Mouse (Mus musculus): Measurements from ENCODE around the gene Hif3a. TPM values are rescaled to one million over a fixed set of nuclear protein-coding genes. Genes with fewer than 3 reads are reported as not detected.

Hif3a gene
- polyA plus RNA-seq, 1 experiment from 2014 or later: 25.2 TPM

DNA sequence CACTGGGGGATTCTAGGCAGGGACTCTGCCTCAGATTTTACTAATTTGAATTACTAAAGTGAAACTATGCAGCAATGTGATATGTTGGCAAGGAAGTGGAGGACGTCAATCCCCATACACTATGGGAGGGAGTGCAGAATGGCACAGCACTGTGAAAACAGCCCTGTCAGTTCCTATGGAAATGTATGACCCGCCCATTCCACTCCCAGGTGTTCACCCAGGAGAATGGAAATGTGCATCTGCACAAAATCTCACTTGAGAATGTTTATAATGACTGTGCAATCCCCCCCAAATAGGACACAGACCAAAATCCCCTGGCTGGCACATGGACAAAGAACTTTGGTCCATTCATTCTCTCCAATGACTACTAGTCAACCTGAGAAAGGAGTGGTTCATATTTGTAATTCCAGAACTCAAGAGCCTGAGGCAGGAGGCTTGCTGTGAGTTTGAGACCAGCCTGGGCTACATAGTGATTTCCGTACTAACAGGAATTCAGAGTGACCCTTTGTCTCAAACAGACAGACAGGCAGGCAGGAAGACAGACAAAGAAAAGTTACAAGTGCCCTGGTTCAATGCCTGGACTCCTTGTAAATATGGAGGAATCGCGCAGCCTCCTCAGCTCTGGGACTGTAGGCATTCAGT lies 15.1 kb downstream of the Hif3a start:
- Histone ChIP-seq H3K36me3 (ENCODE audit: insufficient read depth, low read length) (peaks cover 41% of the 10 kb centered on the region), H3K9me3 (ENCODE audit: low read length) (no peaks in the 10 kb centered on the region)

GRCm38 (mm10) chr7:17045743-17046142 lies 16.5 kb downstream of the Hif3a start:
- Histone ChIP-seq H3K4me3 (ENCODE audit: low read length) (no peak overlapping the region), H3K9ac (replicated peaks; ENCODE audit: low read length) (no peak overlapping the region), H3K27me3 (ENCODE audit: insufficient read depth, low read length) (no peaks in the 10 kb centered on the region), H3K27ac (ENCODE audit: low read length) (no peak overlapping the region), H3K4me1 (ENCODE audit: insufficient read depth, low read length) (no peaks in the 10 kb centered on the region), H3K36me3 (ENCODE audit: insufficient read depth, low read length) (peaks cover 42% of the 10 kb centered on the region), H3K4me2 (replicated peaks; ENCODE audit: low read depth, low read length) (no peak overlapping the region), H3K9me3 (ENCODE audit: low read length) (no peaks in the 10 kb centered on the region)
- ATAC-seq (ENCODE audit: low FRiP score, low TSS enrichment): no peak
- whole genome bisulfite sequencing: 71% methylated on average over 1 of the region's 1 CpGs

More for the DNA sequence above, 15.1 kb downstream of the Hif3a start:
- H3K4me3 ChIP-seq (ENCODE audit: low read length): no peak overlapping the region
- WGBS: 94% methylated on average over 5 of the region's 5 CpGs
- no peaks in the 10 kb centered on the region for H3K27me3 ChIP-seq (ENCODE audit: insufficient read depth, low read length)
- ATAC-seq (ENCODE audit: low FRiP score, low TSS enrichment): no peak
- H3K9ac ChIP-seq (replicated peaks; ENCODE audit: low read length): no peak overlapping the region
- H3K27ac ChIP-seq (ENCODE audit: low read length): no peak overlapping the region
- no peaks in the 10 kb centered on the region for H3K4me1 ChIP-seq (ENCODE audit: insufficient read depth, low read length)
- H3K4me2 ChIP-seq (replicated peaks; ENCODE audit: low read depth, low read length): no peak overlapping the region

DNA sequence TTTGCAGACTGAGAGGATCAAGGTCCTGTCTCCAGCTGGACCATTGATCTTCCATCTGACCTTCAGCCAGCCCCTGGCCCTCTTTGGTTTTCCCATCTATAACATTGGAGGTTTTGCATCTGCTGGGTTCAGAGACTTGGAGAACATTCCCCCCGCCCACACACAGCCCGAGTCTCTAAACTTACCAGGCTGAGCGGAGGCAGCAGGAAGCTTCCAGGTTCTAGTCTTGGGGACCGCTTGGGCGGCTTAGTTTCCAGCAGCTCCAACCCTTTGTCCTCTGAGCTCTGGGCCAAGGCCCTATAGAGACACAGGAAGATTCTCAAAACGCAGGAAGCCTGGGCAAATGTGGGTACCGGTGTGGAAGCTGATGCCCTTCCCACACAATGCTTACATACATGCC lies 22.9 kb downstream of the Hif3a start:
- H3K9me3 ChIP-seq (ENCODE audit: low read length): no peaks in the 10 kb centered on the region
- no peak overlapping the region for H3K4me3 ChIP-seq (ENCODE audit: low read length)
- H3K4me1 ChIP-seq (ENCODE audit: insufficient read depth, low read length): no peaks in the 10 kb centered on the region
- peaks cover 51% of the 10 kb centered on the region for H3K36me3 ChIP-seq (ENCODE audit: insufficient read depth, low read length)
- H3K27ac ChIP-seq (ENCODE audit: low read length): no peak overlapping the region
- WGBS: 87% methylated on average over 7 of the region's 7 CpGs
- no peak overlapping the region for H3K4me2 ChIP-seq (replicated peaks; ENCODE audit: low read depth, low read length)
- no peak for ATAC-seq (ENCODE audit: low FRiP score, low TSS enrichment)
- no peak overlapping the region for H3K9ac ChIP-seq (replicated peaks; ENCODE audit: low read length)
- no peaks in the 10 kb centered on the region for H3K27me3 ChIP-seq (ENCODE audit: insufficient read depth, low read length)

- Histone ChIP-seq H3K9ac (replicated peaks; ENCODE audit: low read length) (no peak overlapping the region), H3K4me2 (replicated peaks; ENCODE audit: low read depth, low read length) (no peak overlapping the region), H3K27me3 (ENCODE audit: insufficient read depth, low read length) (no peaks in the 10 kb centered on the region), H3K4me1 (ENCODE audit: insufficient read depth, low read length) (no peaks in the 10 kb centered on the region), H3K27ac (ENCODE audit: low read length) (no peak overlapping the region), H3K4me3 (ENCODE audit: low read length) (no peak overlapping the region), H3K9me3 (ENCODE audit: low read length) (no peaks in the 10 kb centered on the region), H3K36me3 (ENCODE audit: insufficient read depth, low read length) (peaks cover 45% of the 10 kb centered on the region)
- 56% methylated on average over 9 of the region's 9 CpGs for WGBS
- ATAC-seq (ENCODE audit: low FRiP score, low TSS enrichment): no peak
Measured at GRCm38 (mm10) chr7:17038018-17038695, 24.1 kb downstream of the Hif3a start.

- ATAC-seq (ENCODE audit: low FRiP score, low TSS enrichment): no peak
- peaks cover 19% of the 10 kb centered on the region for H3K36me3 ChIP-seq (ENCODE audit: insufficient read depth, low read length)
- no peaks in the 10 kb centered on the region for H3K9me3 ChIP-seq (ENCODE audit: low read length)
- H3K4me3 ChIP-seq (ENCODE audit: low read length): no peak overlapping the region
- no peak overlapping the region for H3K4me2 ChIP-seq (replicated peaks; ENCODE audit: low read depth, low read length)
- H3K27me3 ChIP-seq (ENCODE audit: insufficient read depth, low read length): no peaks in the 10 kb centered on the region
- no peak overlapping the region for H3K27ac ChIP-seq (ENCODE audit: low read length)
- 73% methylated on average over 7 of the region's 7 CpGs for WGBS
- no peak overlapping the region for H3K9ac ChIP-seq (replicated peaks; ENCODE audit: low read length)
- peaks cover 16% of the 10 kb centered on the region for H3K4me1 ChIP-seq (ENCODE audit: insufficient read depth, low read length)
Measured at GRCm38 (mm10) chr7:17030239-17030638, 32.0 kb downstream of the Hif3a start.

GRCm38 (mm10) chr7:17028923-17029322 lies 33.3 kb downstream of the Hif3a start:
- Histone ChIP-seq H3K9me3 (ENCODE audit: low read length) (no peaks in the 10 kb centered on the region), H3K4me3 (ENCODE audit: low read length) (no peak overlapping the region), H3K4me2 (replicated peaks; ENCODE audit: low read depth, low read length) (no peak overlapping the region), H3K27ac (ENCODE audit: low read length) (no peak overlapping the region), H3K9ac (replicated peaks; ENCODE audit: low read length) (no peak overlapping the region), H3K36me3 (ENCODE audit: insufficient read depth, low read length) (peaks cover 7% of the 10 kb centered on the region), H3K27me3 (ENCODE audit: insufficient read depth, low read length) (no peaks in the 10 kb centered on the region), H3K4me1 (ENCODE audit: insufficient read depth, low read length) (peaks cover 29% of the 10 kb centered on the region)
- ATAC-seq (ENCODE audit: low FRiP score, low TSS enrichment): no peak
- 78% methylated on average over 7 of the region's 7 CpGs for WGBS

DNA sequence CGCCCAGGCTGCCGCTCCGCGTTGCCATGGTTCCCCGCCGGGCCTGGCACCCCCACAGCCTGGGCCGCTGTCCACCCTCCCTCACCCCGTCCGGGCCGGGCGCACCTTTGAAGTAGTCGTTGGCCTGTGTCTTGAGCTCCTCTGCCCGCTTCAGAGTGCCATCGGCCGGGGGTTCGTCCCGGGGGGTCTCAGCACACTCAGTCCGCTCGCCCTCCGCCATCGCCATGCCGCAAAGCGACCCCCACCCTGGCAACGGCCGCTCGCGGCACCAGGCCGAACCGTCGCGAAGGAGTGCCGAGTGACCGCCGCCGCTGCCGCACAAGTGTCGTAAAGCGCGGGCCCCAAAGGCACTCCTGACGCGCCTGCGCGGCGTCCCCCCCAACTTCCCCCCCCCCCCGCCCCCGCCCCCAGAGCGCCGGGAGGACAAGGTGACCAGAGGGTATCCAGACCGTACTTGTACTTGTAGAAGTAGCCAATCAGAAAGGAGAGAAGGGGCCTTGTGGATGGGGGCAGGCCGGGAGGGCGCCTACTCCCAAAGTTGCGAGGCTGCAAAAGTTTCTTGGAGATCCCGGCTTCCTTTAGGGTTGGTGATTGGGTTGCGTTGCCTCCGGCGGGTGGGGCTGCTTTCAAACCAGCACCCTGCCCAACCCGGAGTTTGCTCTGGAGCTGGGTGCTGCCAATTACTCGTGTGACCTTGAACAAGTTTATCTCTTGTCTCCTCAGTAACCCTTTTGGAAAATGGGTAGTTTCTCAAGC lies 34.5 kb downstream of the Hif3a start, which contains the start of gene Ppp5c:
TSS of gene Ppp5c (minus strand) at position 337 of the 756 bp plus-strand sequence.
- Histone ChIP-seq H3K9me3 (ENCODE audit: low read length) (no peaks in the 10 kb centered on the region), H3K4me1 (ENCODE audit: insufficient read depth, low read length) (peaks cover 37% of the 10 kb centered on the region), H3K27ac (ENCODE audit: low read length) (peak within 1 kb of the TSS; percentile 90), H3K36me3 (ENCODE audit: insufficient read depth, low read length) (peaks cover 3% of the 10 kb centered on the region; the same call in 1 of the 2 replicates), H3K4me2 (replicated peaks; ENCODE audit: low read depth, low read length) (peak within 1 kb of the TSS; percentile 55), H3K4me3 (ENCODE audit: low read length) (peak within 1 kb of the TSS; percentile 90), H3K27me3 (ENCODE audit: insufficient read depth, low read length) (no peaks in the 10 kb centered on the region), H3K9ac (replicated peaks; ENCODE audit: low read length) (peak within 1 kb of the TSS; percentile 83)
- under 1% methylated on average over 55 of the region's 58 CpGs for WGBS
- ATAC-seq (ENCODE audit: low FRiP score, low TSS enrichment): peak; percentile 88

DNA sequence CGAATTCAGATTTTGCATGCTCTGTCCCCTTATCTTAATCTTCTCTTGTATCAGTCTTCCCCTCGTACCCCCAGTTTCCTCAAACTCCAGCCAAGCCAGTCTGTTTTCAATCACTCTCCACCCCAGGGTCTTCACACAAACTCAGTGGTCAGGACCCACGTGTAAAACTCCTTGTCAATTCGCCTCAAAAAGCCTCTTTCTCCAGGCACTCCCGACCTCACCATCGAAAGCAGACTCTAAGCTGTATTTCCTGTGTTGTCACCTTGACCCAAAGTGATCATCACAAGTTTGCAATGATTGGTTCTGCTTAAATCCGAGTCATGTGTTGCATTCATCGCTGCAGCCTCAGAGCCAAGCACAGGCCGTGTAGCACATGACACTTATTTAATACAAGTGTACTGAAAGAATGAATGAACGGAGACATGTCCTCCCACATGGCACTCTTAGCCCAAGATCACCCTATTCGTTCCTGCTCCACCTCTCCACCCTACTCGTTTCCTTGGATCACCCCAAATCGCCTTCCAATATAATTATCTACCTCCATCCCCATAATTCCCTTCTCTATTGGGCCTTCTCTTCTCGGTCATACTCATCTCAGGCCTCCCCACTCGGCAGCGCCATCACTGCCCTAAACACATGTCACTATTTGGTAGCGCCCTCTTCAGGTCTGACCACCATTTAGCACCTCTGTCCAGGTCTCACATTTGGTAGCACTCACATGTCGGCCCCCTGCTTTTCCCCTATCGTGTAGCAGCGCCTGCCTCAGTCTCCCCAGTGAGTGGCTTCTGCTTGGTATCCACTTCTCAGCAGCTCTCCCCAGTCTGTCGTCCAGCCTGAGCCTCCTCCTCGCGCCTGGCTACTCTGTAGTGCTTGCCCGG lies 35.3 kb downstream of the Hif3a start:
- Histone ChIP-seq H3K4me1 (ENCODE audit: insufficient read depth, low read length) (peaks cover 37% of the 10 kb centered on the region), H3K27ac (ENCODE audit: low read length) (peak overlapping the region; percentile 80), H3K36me3 (ENCODE audit: insufficient read depth, low read length) (peaks cover 9% of the 10 kb centered on the region), H3K9me3 (ENCODE audit: low read length) (no peaks in the 10 kb centered on the region), H3K27me3 (ENCODE audit: insufficient read depth, low read length) (no peaks in the 10 kb centered on the region), H3K9ac (replicated peaks; ENCODE audit: low read length) (peak overlapping the region; percentile 83), H3K4me3 (ENCODE audit: low read length) (peak overlapping the region; percentile 90), H3K4me2 (replicated peaks; ENCODE audit: low read depth, low read length) (peak overlapping the region; percentile 55)
- peak; percentile 52 for ATAC-seq (ENCODE audit: low FRiP score, low TSS enrichment)
- 5% methylated on average over 24 of the region's 24 CpGs for WGBS

- peak overlapping the region; percentile 55 for H3K4me2 ChIP-seq (replicated peaks; ENCODE audit: low read depth, low read length)
- H3K9me3 ChIP-seq (ENCODE audit: low read length): no peaks in the 10 kb centered on the region
- WGBS: 62% methylated on average over 9 of the region's 9 CpGs
- H3K27ac ChIP-seq (ENCODE audit: low read length): peak overlapping the region; percentile 84; the same call in 1 of the 2 replicates
- H3K36me3 ChIP-seq (ENCODE audit: insufficient read depth, low read length): peaks cover 18% of the 10 kb centered on the region
- peaks cover 37% of the 10 kb centered on the region for H3K4me1 ChIP-seq (ENCODE audit: insufficient read depth, low read length)
- peak overlapping the region; percentile 90 for H3K4me3 ChIP-seq (ENCODE audit: low read length)
- no peaks in the 10 kb centered on the region for H3K27me3 ChIP-seq (ENCODE audit: insufficient read depth, low read length)
- ATAC-seq (ENCODE audit: low FRiP score, low TSS enrichment): no peak
- H3K9ac ChIP-seq (replicated peaks; ENCODE audit: low read length): peak overlapping the region; percentile 83
Measured at GRCm38 (mm10) chr7:17025896-17026622, 36.2 kb downstream of the Hif3a start.
